Mouse (Mus musculus) megakaryocyte, embryonic 14.5 days (primary cell): ENCODE data around the gene Cd5.

ENCODE experiments used
- FLI1 ChIP-seq: IDR thresholded peaks from 2 replicates; pipeline ENCODE4 v1.6.1; 2012; ENCODE audit warnings: low read length, inconsistent platforms, mixed read lengths
- GATA1 ChIP-seq: IDR thresholded peaks from 3 replicates; pipeline ENCODE4 v1.6.1; 2012; ENCODE audit warnings: mixed read lengths, low read length, inconsistent platforms, borderline replicate concordance

DNA sequence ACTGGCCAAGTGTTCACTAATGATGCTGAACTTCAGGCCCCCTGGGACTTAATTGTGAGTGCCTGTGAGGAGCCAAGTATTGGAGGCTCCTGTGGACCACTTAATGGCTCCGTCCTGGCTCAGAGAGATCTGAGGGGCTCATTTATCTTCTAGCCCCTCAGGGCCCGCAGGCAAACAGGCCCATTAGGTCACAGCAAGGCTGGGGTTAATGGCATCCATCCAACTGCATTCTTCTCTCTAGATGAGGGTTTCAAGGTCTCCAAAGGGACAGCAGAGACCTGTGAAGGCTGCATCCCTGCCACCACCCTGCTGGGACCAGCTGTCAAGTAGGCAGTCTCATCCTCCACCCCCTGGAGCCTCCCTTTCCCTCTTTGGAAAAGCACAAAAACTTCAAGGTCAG, 19.1 kb downstream of the Cd5 start:
- TF ChIP-seq GATA1, result no peak
- TF ChIP-seq FLI1, result no peak
